Mouse (Mus musculus) heart, adult 2 months (tissue): ENCODE results near the gene Susd6.

Source experiments
- CTCF ChIP-seq: fragments of 200-600 bp; IDR thresholded peaks from 2 replicates; pipeline ENCODE4 v1.8.1; 2022; ENCODE audit warnings: antibody characterized with exemption, mild to moderate bottlenecking, moderate library complexity
- POLR2A ChIP-seq: fragments of 200-500 bp; IDR thresholded peaks from 2 replicates; pipeline ENCODE4 v1.6.1; 2011; ENCODE audit warnings: mild to moderate bottlenecking, low read depth, low read length, control low read depth; ENCODE audit not compliant: insufficient read depth

DNA sequence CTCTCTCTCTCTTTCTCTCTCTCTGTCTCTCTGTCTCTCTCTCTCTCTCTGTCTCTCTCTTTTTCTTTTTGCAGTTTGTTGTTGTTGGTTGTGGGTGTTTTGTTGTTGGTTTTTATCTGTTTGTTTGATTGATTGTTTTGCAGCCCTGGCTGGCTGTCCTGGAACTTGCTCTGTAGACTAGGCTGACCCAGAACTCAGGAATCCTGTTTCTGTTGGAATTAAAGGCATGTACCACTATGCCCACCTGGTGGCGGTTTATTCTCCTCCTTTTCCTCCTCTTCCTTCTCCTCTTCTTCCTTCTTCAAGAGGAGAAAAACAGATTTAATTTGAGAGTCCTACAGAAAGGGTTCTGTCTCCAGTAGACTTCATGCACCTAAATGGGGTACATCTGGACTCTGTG, 137.2 kb downstream of the Susd6 start:
- TF ChIP-seq CTCF, result no peak
- no peak for TF ChIP-seq POLR2A
